Mouse (Mus musculus) heart, embryonic 16.5 days (tissue): ENCODE measurements at regions not wholly inside any gene's neighbourhood (a gene's known extent, or its start where the extent isn't known, plus 50 kb on each side); places are given as distances from the start of the nearest gene placed in this dataset.
"Not testable (repeated sequence)": the region's sequence is repeated elsewhere in the genome, so short reads cannot be mapped to it uniquely, and the experiment has no call there.

Experiments
- ATAC-seq: fragments of 200-750 bp; cut with Nextera tagmentation; replicated peaks from 2 replicates; pipeline ENCODE4 v1.8.0; 2017; ENCODE audit warnings: moderate number of reproducible peaks; ENCODE audit not compliant: insufficient read depth, low FRiP score; ENCODE audit errors: extremely low read depth
- H3K27ac ChIP-seq: fragments of 300-500 bp; sonication (generic); 2 replicates; pipeline ENCODE4 v1.5.1; 2014; ENCODE audit warnings: mild to moderate bottlenecking, low read length, control low read depth, moderate library complexity
- H3K27me3 ChIP-seq: fragments of 300-500 bp; sonication (generic); 2 replicates; pipeline ENCODE4 v1.6.1; 2014; ENCODE audit warnings: low read length, mixed read lengths; ENCODE audit not compliant: control insufficient read depth, insufficient read depth
- H3K36me3 ChIP-seq: fragments of 300-500 bp; sonication (generic); 2 replicates; pipeline ENCODE4 v1.6.1; 2014; ENCODE audit not compliant: control insufficient read depth, insufficient read depth
- H3K4me1 ChIP-seq: fragments of 300-500 bp; sonication (generic); 2 replicates; pipeline ENCODE4 v1.6.1; 2014; ENCODE audit warnings: low read length, mixed read lengths; ENCODE audit not compliant: control insufficient read depth, insufficient read depth
- H3K4me2 ChIP-seq: fragments of 300-500 bp; sonication (generic); 2 replicates; pipeline ENCODE4 v1.6.1; 2014; ENCODE audit warnings: low read depth, mild to moderate bottlenecking, control low read depth, low read length
- H3K4me3 ChIP-seq: fragments of 300-500 bp; sonication (generic); 2 replicates; pipeline ENCODE4 v1.5.1; 2014; ENCODE audit warnings: mild to moderate bottlenecking, control low read depth, low read length
- H3K9ac ChIP-seq: fragments of 300-500 bp; sonication (generic); 2 replicates; pipeline ENCODE4 v1.6.1; 2014; ENCODE audit warnings: low read length, control low read depth
- H3K9me3 ChIP-seq: fragments of 300-500 bp; sonication (generic); replicated peaks from 2 replicates; pipeline ENCODE4 v1.6.1; 2016; ENCODE audit warnings: low read length; ENCODE audit not compliant: control insufficient read depth
- WGBS: fragments of 180-500 bp; shearing (Covaris S2); extraction: QIAGEN DNeasy Blood & Tissue Kit; methylation state at CpG from one replicate; pipeline ENCODE4 v1.1.7; 2014; 5-methylcytosine and 5-hydroxymethylcytosine counted together

- H3K4me3 ChIP-seq, H3K27ac ChIP-seq, H3K36me3 ChIP-seq, ATAC-seq, H3K9ac ChIP-seq, H3K4me1 ChIP-seq, H3K27me3 ChIP-seq, H3K4me2 ChIP-seq, H3K9me3 ChIP-seq: not testable (repeated sequence)
- WGBS, result 84% methylated on average over 20 of the region's 20 CpGs
Measured at GRCm38 (mm10) chr9:3116311-3116710, 79.6 kb downstream of the Gm10715 start.

GRCm38 (mm10) chr9:3161181-3161580, 124.5 kb downstream of the Gm10715 start:
- H3K27ac ChIP-seq, result no peak overlapping the region
- no peaks in the 10 kb centered on the region for H3K36me3 ChIP-seq
- H3K4me3 ChIP-seq, result no peak overlapping the region
- no peak for ATAC-seq
- no peak overlapping the region for H3K4me2 ChIP-seq
- no peaks in the 10 kb centered on the region for H3K4me1 ChIP-seq
- no peaks in the 10 kb centered on the region for H3K27me3 ChIP-seq
- peaks cover 18% of the 10 kb centered on the region for H3K9me3 ChIP-seq
- no peak overlapping the region for H3K9ac ChIP-seq

- Histone ChIP-seq H3K27ac (no peak overlapping the region), H3K9ac (no peak overlapping the region), H3K9me3 (peaks cover 7% of the 10 kb centered on the region), H3K36me3 (no peaks in the 10 kb centered on the region), H3K4me3 (no peak overlapping the region), H3K4me2 (no peak overlapping the region), H3K4me1 (no peaks in the 10 kb centered on the region), H3K27me3 (no peaks in the 10 kb centered on the region)
- ATAC-seq, result no peak
Measured at GRCm38 (mm10) chr9:3184343-3184742, 147.7 kb downstream of the Gm10715 start.

- no peak overlapping the region; the same call in 1 of the 2 replicates for H3K4me2 ChIP-seq
- peaks cover 4% of the 10 kb centered on the region for H3K9me3 ChIP-seq
- no peak overlapping the region for H3K27ac ChIP-seq
- H3K9ac ChIP-seq, result no peak overlapping the region
- no peaks in the 10 kb centered on the region for H3K27me3 ChIP-seq
- no peak overlapping the region for H3K4me3 ChIP-seq
- ATAC-seq, result no peak
- H3K36me3 ChIP-seq, result no peaks in the 10 kb centered on the region
- 25% methylated on average over 33 of the region's 33 CpGs for WGBS
- H3K4me1 ChIP-seq, result no peaks in the 10 kb centered on the region
Measured at GRCm38 (mm10) chr9:3199151-3200018, 135.6 kb upstream of the Alkbh8 start.

GRCm38 (mm10) chr9:3200019-3200347, 135.0 kb upstream of the Alkbh8 start:
- H3K27ac ChIP-seq, H3K36me3 ChIP-seq, H3K9ac ChIP-seq, H3K4me3 ChIP-seq, H3K4me1 ChIP-seq, H3K4me2 ChIP-seq, H3K27me3 ChIP-seq, H3K9me3 ChIP-seq, ATAC-seq: not testable (repeated sequence)
- 45% methylated on average over 16 of the region's 16 CpGs for WGBS

GRCm38 (mm10) chr9:3208120-3208519, 126.8 kb upstream of the Alkbh8 start:
- H3K36me3 ChIP-seq, H3K9ac ChIP-seq, H3K9me3 ChIP-seq, H3K4me3 ChIP-seq, ATAC-seq, H3K4me2 ChIP-seq, H3K27me3 ChIP-seq, H3K4me1 ChIP-seq, H3K27ac ChIP-seq: not testable (repeated sequence)
- 100% methylated on average over 1 of the region's 1 CpGs for WGBS

GRCm38 (mm10) chr9:3258396-3259300, 76.3 kb upstream of the Alkbh8 start:
- ATAC-seq, result peak; percentile 100
- Histone ChIP-seq H3K4me3 (no peak overlapping the region), H3K36me3 (no peaks in the 10 kb centered on the region), H3K27me3 (no peaks in the 10 kb centered on the region), H3K4me2 (no peak overlapping the region), H3K9ac (no peak overlapping the region), H3K27ac (no peak overlapping the region), H3K9me3 (peaks cover 5% of the 10 kb centered on the region), H3K4me1 (no peaks in the 10 kb centered on the region)
- WGBS, result 51% methylated on average over 10 of the region's 10 CpGs

- no peak for ATAC-seq
- WGBS, result 59% methylated on average over 5 of the region's 5 CpGs
- no peak overlapping the region for H3K4me2 ChIP-seq
- H3K27me3 ChIP-seq, result no peaks in the 10 kb centered on the region
- H3K27ac ChIP-seq, result no peak overlapping the region
- no peak overlapping the region for H3K9ac ChIP-seq
- no peaks in the 10 kb centered on the region for H3K4me1 ChIP-seq
- H3K4me3 ChIP-seq, result no peak overlapping the region
- H3K36me3 ChIP-seq, result no peaks in the 10 kb centered on the region
- H3K9me3 ChIP-seq, result peaks cover 5% of the 10 kb centered on the region; the same call in 1 of the 2 replicates
Measured at GRCm38 (mm10) chr9:3260181-3260580, 74.8 kb upstream of the Alkbh8 start.

- H3K27ac ChIP-seq, result no peak overlapping the region
- no peak overlapping the region for H3K4me2 ChIP-seq
- peaks cover 5% of the 10 kb centered on the region; the same call in 1 of the 2 replicates for H3K9me3 ChIP-seq
- H3K27me3 ChIP-seq, result no peaks in the 10 kb centered on the region
- ATAC-seq, result no peak
- no peaks in the 10 kb centered on the region for H3K4me1 ChIP-seq
- H3K36me3 ChIP-seq, result no peaks in the 10 kb centered on the region
- 76% methylated on average over 2 of the region's 2 CpGs for WGBS
- H3K4me3 ChIP-seq, result no peak overlapping the region
- no peak overlapping the region for H3K9ac ChIP-seq
Measured at GRCm38 (mm10) chr9:3260860-3261259, 74.1 kb upstream of the Alkbh8 start.
